Mouse (Mus musculus): ENCODE data around the gene Efhd1. TPM values are rescaled to one million over a fixed set of nuclear protein-coding genes. Genes with fewer than 3 reads are reported as not detected.

Gene Efhd1
- polyA plus RNA-seq, 1 experiment from 2014 or later: not detected

DNA sequence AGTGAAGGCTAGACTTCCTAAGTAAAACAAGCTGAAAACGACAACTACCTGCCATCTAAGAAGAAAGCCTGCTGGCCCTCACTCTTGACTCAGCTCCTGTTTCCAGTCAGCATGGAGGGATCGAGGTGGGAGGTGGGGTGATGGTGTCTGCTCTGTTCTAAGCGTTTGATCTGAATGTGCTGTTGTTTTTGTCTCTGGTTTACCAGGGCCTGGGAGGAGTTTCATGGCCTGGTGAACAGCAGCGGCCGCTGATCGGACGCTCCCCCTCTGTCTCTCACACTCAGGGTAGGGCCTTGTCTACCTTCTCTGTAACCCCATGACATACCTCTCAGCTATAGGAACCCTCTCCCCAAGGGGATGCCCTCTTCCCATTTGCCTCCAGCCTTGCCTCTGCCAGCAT lies 32.0 kb upstream of the Efhd1 start:
- ATAC-seq (ENCODE audit: insufficient number of reproducible peaks, insufficient read depth, low FRiP score, low read depth): no peak
- Histone ChIP-seq H3K4me2 (ENCODE audit: low read length) (no peak overlapping the region), H3K9me3 (ENCODE audit: control insufficient read depth, low read length) (no peaks in the 10 kb centered on the region), H3K27ac (replicated peaks in 1 of 2; ENCODE audit: control insufficient read depth in 1 of 2, insufficient read depth in 1 of 2, low read depth in 2 of 2, low read length in 2 of 2) (no peak overlapping the region), H3K9ac (ENCODE audit: low read length) (no peak overlapping the region), H3K4me1 (ENCODE audit: control insufficient read depth in 2 of 2, insufficient read depth in 2 of 2, low read length in 2 of 2) (no peaks in the 10 kb centered on the region), H3K36me3 (ENCODE audit: control insufficient read depth, insufficient read depth, low read length) (peaks cover 97% of the 10 kb centered on the region), H3K4me3 (ENCODE audit: control insufficient read depth in 1 of 2, insufficient read depth in 1 of 2, low read depth in 1 of 2, low read length in 2 of 2) (no peak overlapping the region), H3K27me3 (ENCODE audit: control insufficient read depth, insufficient read depth, low read length) (no peaks in the 10 kb centered on the region)
- 80% methylated on average over 7 of the region's 7 CpGs for WGBS

DNA sequence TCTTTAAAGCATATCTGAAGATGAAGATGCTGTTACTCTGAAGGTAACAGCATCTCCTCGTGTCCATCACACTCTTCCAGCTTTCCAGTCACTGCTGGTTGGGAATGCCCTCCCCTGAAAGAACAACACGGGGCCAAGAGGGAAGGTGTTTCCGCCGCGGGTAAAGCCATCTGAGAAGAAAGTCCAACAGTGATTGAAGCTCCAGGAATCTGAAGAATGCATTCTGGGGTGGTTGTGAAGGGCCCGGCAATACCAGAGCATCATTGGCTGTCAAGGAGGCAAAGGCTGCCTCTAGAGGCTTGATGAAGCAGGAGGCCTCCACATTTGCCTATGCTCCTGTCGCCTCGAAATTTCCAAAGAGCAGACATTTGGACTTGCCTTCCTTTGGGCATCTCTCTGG lies 25.1 kb upstream of the Efhd1 start:
- Histone ChIP-seq H3K9ac (ENCODE audit: low read length) (no peak overlapping the region), H3K27ac (replicated peaks in 1 of 2; ENCODE audit: control insufficient read depth in 1 of 2, insufficient read depth in 1 of 2, low read depth in 2 of 2, low read length in 2 of 2) (no peak overlapping the region), H3K4me2 (ENCODE audit: low read length) (no peak overlapping the region), H3K27me3 (ENCODE audit: control insufficient read depth, insufficient read depth, low read length) (no peaks in the 10 kb centered on the region), H3K9me3 (ENCODE audit: control insufficient read depth, low read length) (no peaks in the 10 kb centered on the region), H3K36me3 (ENCODE audit: control insufficient read depth, insufficient read depth, low read length) (peaks cover 53% of the 10 kb centered on the region), H3K4me1 (ENCODE audit: control insufficient read depth in 2 of 2, insufficient read depth in 2 of 2, low read length in 2 of 2) (peaks cover 3 to 5% of the 10 kb centered on the region in 2 experiments; a peak in 1 of 4 replicates), H3K4me3 (ENCODE audit: control insufficient read depth in 1 of 2, insufficient read depth in 1 of 2, low read depth in 1 of 2, low read length in 2 of 2) (no peak overlapping the region)
- WGBS: 29% methylated on average over 8 of the region's 8 CpGs
- ATAC-seq (ENCODE audit: insufficient number of reproducible peaks, insufficient read depth, low FRiP score, low read depth): no peak

DNA sequence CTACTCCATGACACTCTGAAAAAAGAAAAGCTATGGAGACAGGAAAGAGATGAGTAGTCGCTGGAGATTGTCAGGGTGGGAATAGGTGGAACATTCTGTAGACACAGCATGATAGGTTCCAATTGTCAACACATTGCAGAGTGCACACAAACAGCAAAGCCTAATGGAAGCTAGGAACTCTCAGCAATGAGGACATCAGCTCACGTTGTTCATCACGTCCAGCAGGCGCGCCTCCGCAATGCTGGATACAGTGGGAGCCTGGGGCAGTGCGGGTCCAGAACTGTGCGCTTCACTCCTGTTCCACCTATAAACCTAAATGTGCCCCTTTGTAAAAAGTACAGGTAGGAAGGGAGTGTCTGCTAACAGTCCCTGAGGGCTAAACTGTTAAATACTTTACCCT lies 21.1 kb upstream of the Efhd1 start:
- Histone ChIP-seq H3K4me3 (ENCODE audit: control insufficient read depth in 1 of 2, insufficient read depth in 1 of 2, low read depth in 1 of 2, low read length in 2 of 2) (no peak overlapping the region), H3K27me3 (ENCODE audit: control insufficient read depth, insufficient read depth, low read length) (no peaks in the 10 kb centered on the region), H3K4me1 (ENCODE audit: control insufficient read depth in 2 of 2, insufficient read depth in 2 of 2, low read length in 2 of 2) (peaks cover 3 to 5% of the 10 kb centered on the region in 2 experiments; a peak in 1 of 4 replicates), H3K36me3 (ENCODE audit: control insufficient read depth, insufficient read depth, low read length) (peaks cover 15% of the 10 kb centered on the region), H3K9ac (ENCODE audit: low read length) (no peak overlapping the region), H3K4me2 (ENCODE audit: low read length) (no peak overlapping the region), H3K27ac (replicated peaks in 1 of 2; ENCODE audit: control insufficient read depth in 1 of 2, insufficient read depth in 1 of 2, low read depth in 2 of 2, low read length in 2 of 2) (no peak overlapping the region), H3K9me3 (ENCODE audit: control insufficient read depth, low read length) (no peaks in the 10 kb centered on the region)
- no peak for ATAC-seq (ENCODE audit: insufficient number of reproducible peaks, insufficient read depth, low FRiP score, low read depth)
- WGBS: 82% methylated on average over 8 of the region's 8 CpGs

DNA sequence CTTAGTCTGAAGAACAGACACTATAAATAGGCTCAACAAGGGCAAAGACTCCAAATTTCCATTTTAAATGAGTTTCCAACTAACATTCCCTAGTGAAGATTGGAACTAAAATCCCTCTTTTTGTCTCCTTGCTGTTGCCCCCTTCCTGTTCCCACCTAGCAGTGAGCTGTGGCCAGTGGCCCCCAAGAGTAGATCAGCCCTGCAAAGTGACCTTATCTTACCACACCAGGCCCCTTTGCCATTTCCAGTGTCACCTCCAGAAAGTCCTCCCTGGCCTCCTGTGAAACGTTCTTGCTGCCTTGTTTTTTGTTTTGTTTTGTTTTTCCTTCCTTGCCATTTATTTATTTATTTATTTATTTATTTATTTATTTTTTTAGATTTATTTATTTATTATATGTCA lies 18.7 kb upstream of the Efhd1 start:
- Histone ChIP-seq H3K36me3 (ENCODE audit: control insufficient read depth, insufficient read depth, low read length) (no peaks in the 10 kb centered on the region), H3K4me1 (ENCODE audit: control insufficient read depth in 2 of 2, insufficient read depth in 2 of 2, low read length in 2 of 2) (no peaks in the 10 kb centered on the region), H3K9ac (ENCODE audit: low read length) (no peak overlapping the region), H3K9me3 (ENCODE audit: control insufficient read depth, low read length) (no peaks in the 10 kb centered on the region), H3K27ac (replicated peaks in 1 of 2; ENCODE audit: control insufficient read depth in 1 of 2, insufficient read depth in 1 of 2, low read depth in 2 of 2, low read length in 2 of 2) (no peak overlapping the region), H3K4me3 (ENCODE audit: control insufficient read depth in 1 of 2, insufficient read depth in 1 of 2, low read depth in 1 of 2, low read length in 2 of 2) (no peak overlapping the region), H3K27me3 (ENCODE audit: control insufficient read depth, insufficient read depth, low read length) (no peaks in the 10 kb centered on the region), H3K4me2 (ENCODE audit: low read length) (no peak overlapping the region)
- ATAC-seq (ENCODE audit: insufficient number of reproducible peaks, insufficient read depth, low FRiP score, low read depth): no peak
- WGBS: 19% methylated on average over 1 of the region's 1 CpGs

DNA sequence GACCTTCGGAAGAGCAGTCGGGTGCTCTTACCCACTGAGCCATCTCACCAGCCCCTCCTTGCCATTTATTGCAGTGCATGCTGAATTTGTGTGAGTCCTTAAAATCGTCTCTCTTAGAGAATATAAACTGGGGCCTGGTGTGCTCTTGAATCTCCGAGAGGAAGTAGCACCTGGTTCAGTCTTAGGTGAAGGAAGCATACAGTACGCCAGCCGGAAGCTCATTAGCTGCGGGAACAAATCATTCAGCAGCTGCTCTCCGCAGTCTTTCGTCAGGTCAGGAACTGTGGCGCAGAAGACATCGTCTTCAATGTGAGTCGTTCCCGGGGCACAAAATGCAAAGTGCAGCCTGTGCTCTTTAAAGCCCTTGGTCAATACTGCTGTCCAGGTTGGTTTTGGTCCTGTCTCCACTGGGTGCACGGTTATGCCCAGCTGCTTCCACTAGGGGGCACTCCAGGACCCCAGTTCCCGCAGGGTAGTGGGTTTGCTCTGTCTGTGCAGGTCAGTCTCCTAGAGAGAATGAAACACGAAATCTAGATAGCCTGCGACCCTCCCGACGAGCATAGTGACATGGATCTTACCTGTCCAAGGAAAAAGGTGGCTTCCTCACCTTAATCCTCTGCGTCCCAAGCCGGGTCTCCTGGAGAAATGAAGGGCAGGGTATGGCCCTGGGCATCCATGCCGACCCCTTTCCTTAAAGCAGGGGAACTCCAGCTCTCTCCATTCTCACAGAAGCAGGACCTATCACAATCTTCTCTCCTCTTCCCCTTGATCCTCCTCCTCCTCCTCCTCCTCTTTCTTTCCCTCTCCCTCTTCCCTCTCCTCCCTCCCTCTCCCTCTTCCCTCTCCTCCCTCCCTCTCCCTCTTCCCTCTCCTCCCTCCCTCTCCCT lies 18.0 kb upstream of the Efhd1 start:
- Histone ChIP-seq H3K9ac (ENCODE audit: low read length) (no peak overlapping the region), H3K4me1 (ENCODE audit: control insufficient read depth in 2 of 2, insufficient read depth in 2 of 2, low read length in 2 of 2) (no peaks in the 10 kb centered on the region), H3K4me3 (ENCODE audit: control insufficient read depth in 1 of 2, insufficient read depth in 1 of 2, low read depth in 1 of 2, low read length in 2 of 2) (no peak overlapping the region), H3K27me3 (ENCODE audit: control insufficient read depth, insufficient read depth, low read length) (no peaks in the 10 kb centered on the region), H3K9me3 (ENCODE audit: control insufficient read depth, low read length) (no peaks in the 10 kb centered on the region), H3K4me2 (ENCODE audit: low read length) (peak overlapping the region; percentile 35; the same call in 1 of the 2 replicates), H3K27ac (replicated peaks in 1 of 2; ENCODE audit: control insufficient read depth in 1 of 2, insufficient read depth in 1 of 2, low read depth in 2 of 2, low read length in 2 of 2) (no peak overlapping the region), H3K36me3 (ENCODE audit: control insufficient read depth, insufficient read depth, low read length) (no peaks in the 10 kb centered on the region)
- WGBS: 26% methylated on average over 22 of the region's 22 CpGs
- no peak for ATAC-seq (ENCODE audit: insufficient number of reproducible peaks, insufficient read depth, low FRiP score, low read depth)

DNA sequence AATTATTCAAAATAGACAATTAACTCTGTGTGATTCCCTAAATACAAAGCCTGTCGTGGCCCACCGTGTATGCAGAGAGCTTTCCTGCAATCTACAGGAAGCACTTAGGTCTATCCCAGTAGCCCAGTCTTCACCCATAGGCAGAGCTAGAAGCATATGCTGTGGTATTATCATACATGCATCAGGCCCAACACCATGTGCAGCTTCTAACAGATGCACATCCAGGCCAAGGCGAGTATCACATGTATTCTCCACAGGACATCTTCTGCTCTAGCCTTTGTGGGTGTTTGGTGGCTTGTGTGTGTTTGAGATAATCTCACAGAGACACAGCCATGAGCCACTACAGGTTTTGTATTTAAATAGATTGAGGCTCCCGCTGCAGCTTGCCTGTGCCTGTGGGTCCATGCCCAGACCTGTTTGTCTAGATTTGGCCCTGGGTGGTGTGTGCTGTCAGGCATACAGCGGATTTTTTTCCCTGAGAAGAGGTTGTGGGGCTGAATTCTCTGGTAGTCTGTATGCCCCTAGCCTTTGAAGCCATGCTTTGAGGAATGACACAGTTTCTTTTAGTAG lies 12.0 kb upstream of the Efhd1 start:
- 56% methylated on average over 5 of the region's 5 CpGs for WGBS
- Histone ChIP-seq H3K27ac (replicated peaks in 1 of 2; ENCODE audit: control insufficient read depth in 1 of 2, insufficient read depth in 1 of 2, low read depth in 2 of 2, low read length in 2 of 2) (no peak overlapping the region), H3K9me3 (ENCODE audit: control insufficient read depth, low read length) (no peaks in the 10 kb centered on the region), H3K36me3 (ENCODE audit: control insufficient read depth, insufficient read depth, low read length) (no peaks in the 10 kb centered on the region), H3K4me3 (ENCODE audit: control insufficient read depth in 1 of 2, insufficient read depth in 1 of 2, low read depth in 1 of 2, low read length in 2 of 2) (no peak overlapping the region), H3K4me2 (ENCODE audit: low read length) (no peak overlapping the region), H3K9ac (ENCODE audit: low read length) (no peak overlapping the region), H3K4me1 (ENCODE audit: control insufficient read depth in 2 of 2, insufficient read depth in 2 of 2, low read length in 2 of 2) (no peaks in the 10 kb centered on the region), H3K27me3 (ENCODE audit: control insufficient read depth, insufficient read depth, low read length) (peaks cover 3% of the 10 kb centered on the region; the same call in 1 of the 2 replicates)
- no peak for ATAC-seq (ENCODE audit: insufficient number of reproducible peaks, insufficient read depth, low FRiP score, low read depth)

DNA sequence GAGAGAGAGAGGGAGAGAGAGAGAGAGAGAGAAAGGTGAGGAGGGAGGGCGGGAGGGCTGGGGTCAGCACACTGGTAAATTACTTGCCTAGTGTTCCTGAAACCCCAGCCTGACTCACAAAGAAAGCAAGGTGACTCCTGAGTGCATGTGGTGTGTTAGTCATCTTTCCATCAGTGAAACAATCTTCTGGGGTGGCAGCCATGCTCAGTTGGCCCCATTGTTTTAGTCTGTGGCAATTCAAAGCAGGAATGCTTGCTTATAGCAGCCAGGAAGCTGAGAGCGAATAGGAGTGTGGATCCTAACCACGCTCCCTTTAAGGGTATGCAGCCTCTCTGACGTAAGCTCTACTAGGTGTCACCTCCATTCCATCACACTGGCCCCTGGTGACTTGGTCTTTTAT lies 9.0 kb upstream of the Efhd1 start:
- no peak overlapping the region for H3K27ac ChIP-seq (replicated peaks in 1 of 2; ENCODE audit: control insufficient read depth in 1 of 2, insufficient read depth in 1 of 2, low read depth in 2 of 2, low read length in 2 of 2)
- H3K36me3 ChIP-seq (ENCODE audit: control insufficient read depth, insufficient read depth, low read length): no peaks in the 10 kb centered on the region
- H3K4me3 ChIP-seq (ENCODE audit: control insufficient read depth in 1 of 2, insufficient read depth in 1 of 2, low read depth in 1 of 2, low read length in 2 of 2): no peak overlapping the region
- no peak for ATAC-seq (ENCODE audit: insufficient number of reproducible peaks, insufficient read depth, low FRiP score, low read depth)
- H3K4me1 ChIP-seq (ENCODE audit: control insufficient read depth in 2 of 2, insufficient read depth in 2 of 2, low read length in 2 of 2): no peaks in the 10 kb centered on the region
- 56% methylated on average over 4 of the region's 4 CpGs for WGBS
- H3K9me3 ChIP-seq (ENCODE audit: control insufficient read depth, low read length): no peaks in the 10 kb centered on the region
- peaks cover 19% of the 10 kb centered on the region for H3K27me3 ChIP-seq (ENCODE audit: control insufficient read depth, insufficient read depth, low read length)
- H3K4me2 ChIP-seq (ENCODE audit: low read length): no peak overlapping the region
- H3K9ac ChIP-seq (ENCODE audit: low read length): no peak overlapping the region
